Mouse (Mus musculus): ENCODE data around the gene 3110009E18Rik. TPM values are rescaled to one million over a fixed set of nuclear protein-coding genes. Genes with fewer than 3 reads are reported as not detected.

The 3110009E18Rik gene
- polyA plus RNA-seq (2015; fragmentation: Nextera tagmentation; extraction: Ambion mirVana) = 5.1 and 5.5 TPM in 2 replicates

DNA sequence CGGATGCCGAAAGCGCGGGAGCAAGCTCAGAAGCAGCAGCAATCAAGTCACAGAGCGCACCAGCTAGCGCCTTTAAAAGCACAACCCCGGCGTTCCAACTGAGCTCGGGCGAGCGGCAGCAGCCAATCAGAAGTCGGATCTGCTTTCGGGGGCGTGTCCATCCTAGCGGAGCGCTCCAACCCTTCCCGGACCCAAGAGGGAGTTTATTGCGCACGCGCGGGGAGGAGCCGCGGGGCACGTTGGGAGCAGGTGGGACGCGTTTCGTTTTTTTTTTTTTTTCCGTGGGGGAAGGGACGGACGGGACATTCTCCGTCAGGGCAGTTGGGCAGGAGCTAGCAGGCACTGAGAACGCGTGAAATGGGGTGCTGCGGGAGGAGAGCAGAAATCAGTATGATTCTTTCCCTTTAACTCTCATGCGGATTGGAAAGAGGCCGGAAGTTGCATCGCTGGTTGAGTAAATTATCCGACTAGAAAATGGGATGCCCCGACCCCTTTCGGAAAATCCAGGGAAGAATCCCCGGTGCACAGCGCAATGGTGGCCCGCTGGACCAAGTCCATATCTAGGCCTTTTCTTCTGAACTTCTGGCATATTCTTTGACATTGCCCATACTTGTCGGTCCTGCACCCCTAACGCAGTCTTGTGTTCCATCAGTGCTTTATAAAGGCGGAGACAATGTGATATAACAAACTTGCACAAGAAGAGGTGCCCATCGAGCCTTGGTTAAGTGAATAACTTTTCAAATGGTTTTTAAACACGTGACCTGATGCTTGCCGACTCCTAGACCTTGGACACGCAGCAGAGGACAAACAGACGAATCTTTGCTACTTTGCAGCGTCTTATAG, at the start of gene 3110009E18Rik, which contains the start of gene Dbi:
TSS of gene 3110009E18Rik (plus strand) at position 219 of the 843 bp plus-strand sequence.
TSS of gene Dbi (minus strand) at position 110 of the 843 bp plus-strand sequence.
- Histone ChIP-seq H3K9ac (replicated peaks) (peak within 1 kb of the TSS; percentile 81), H3K27me3 (ENCODE audit: insufficient read depth, low read length) (no peaks in the 10 kb centered on the region), H3K27ac (ENCODE audit: low read depth) (peak within 1 kb of the TSS; percentile 96), H3K36me3 (replicated peaks; ENCODE audit: insufficient read depth, low read length) (peaks cover 22% of the 10 kb centered on the region), H3K4me1 (ENCODE audit: insufficient read depth) (peaks cover 27% of the 10 kb centered on the region), H3K9me3 (ENCODE audit: low read length) (no peaks in the 10 kb centered on the region), H3K4me3 (ENCODE audit: low read depth, low read length) (peak within 1 kb of the TSS; percentile 72), H3K4me2 (ENCODE audit: low read depth, low read length) (peak within 1 kb of the TSS; percentile 96)
- WGBS (ENCODE audit: insufficient replicate concordance) = 1% methylated on average over 52 of the region's 52 CpGs
- peak; percentile 97 for DNase-seq
- ATAC-seq = peak; percentile 83
- no peak; the same call in 1 of the 2 replicates for TF ChIP-seq EP300 (IDR thresholded peaks at IDR 0.05; ENCODE audit: low read depth)
- no peak for TF ChIP-seq CTCF (IDR thresholded peaks at IDR 0.05; ENCODE audit: low read depth)

DNA sequence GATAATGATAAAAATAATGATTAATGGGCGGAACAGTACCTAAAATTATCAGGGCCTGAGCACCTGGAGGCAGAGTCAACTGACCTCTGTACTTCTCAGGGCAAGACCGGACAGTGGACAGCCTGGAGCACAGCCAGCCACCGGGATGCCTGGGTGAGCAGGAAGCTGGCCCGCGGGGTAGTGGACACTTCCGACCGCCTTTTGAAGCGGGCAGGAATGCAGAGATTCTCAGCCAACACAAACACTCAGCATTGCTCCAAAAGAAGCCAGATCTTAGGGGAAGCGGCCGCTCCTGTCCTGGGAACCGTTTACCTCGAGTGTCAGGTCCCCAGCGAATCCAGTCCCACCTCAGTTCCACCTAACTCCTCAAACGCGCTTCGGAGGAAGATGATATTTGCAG, 48.1 kb upstream of the 3110009E18Rik start:
- H3K27ac ChIP-seq (ENCODE audit: low read depth) = peak overlapping the region; percentile 75
- peak; percentile 76 for DNase-seq

DNA sequence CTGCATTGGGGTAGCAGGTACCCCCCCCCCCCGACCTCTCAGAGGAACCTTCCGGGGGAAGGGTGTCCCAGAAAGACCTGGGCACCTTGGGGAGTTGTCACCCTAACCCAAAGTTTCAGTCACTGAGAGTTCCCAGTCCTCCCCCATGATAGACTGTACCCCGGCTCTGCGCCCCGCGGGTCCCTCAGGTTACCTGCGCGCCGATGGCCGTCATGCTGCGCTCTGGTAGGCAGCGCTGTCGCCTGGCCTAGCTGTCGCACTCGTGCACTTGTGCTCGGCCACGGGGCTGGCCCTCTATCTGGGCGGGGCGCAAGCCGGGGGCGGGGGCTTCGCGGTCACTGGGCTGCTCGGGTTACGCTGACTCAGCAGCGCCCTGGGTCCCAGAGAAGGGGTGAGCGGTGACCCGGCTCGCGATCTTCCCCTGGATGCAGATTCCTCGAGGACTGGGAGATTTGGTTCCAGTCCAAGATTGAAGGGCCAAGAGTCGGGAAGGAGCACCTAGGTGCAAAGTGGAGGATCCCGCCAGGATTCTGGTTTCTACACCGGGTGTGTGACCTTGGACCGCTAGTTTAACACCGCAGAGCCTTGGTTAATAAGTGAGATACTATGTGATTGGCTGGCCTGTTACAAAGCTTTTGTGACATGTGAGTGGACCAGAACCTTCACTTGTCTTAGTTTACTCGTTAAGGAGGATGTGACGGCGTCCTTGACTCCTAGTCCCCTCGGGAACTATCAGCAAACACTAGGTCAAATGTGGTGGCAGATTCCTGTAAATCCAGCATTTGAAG, 47.3 kb upstream of the 3110009E18Rik start, which contains the start of gene Tmem37:
TSS of gene Tmem37 (minus strand) at position 556 of the 788 bp plus-strand sequence.
- no peaks in the 10 kb centered on the region for H3K9me3 ChIP-seq (ENCODE audit: low read length)
- no peak for TF ChIP-seq CTCF (IDR thresholded peaks at IDR 0.05; ENCODE audit: low read depth)
- TF ChIP-seq EP300 (IDR thresholded peaks at IDR 0.05; ENCODE audit: low read depth) = no peak
- H3K4me1 ChIP-seq (ENCODE audit: insufficient read depth) = peaks cover 25% of the 10 kb centered on the region
- peak within 1 kb of the TSS; percentile 62 for H3K9ac ChIP-seq (replicated peaks)
- 3% methylated on average over 40 of the region's 40 CpGs for whole genome bisulfite sequencing (ENCODE audit: insufficient replicate concordance)
- H3K4me3 ChIP-seq (ENCODE audit: low read depth, low read length) = peak within 1 kb of the TSS; percentile 52
- peak within 1 kb of the TSS; percentile 78 for H3K4me2 ChIP-seq (ENCODE audit: low read depth, low read length)
- ATAC-seq (peak; percentile 92), DNase-seq (peak; percentile 85)
- peak within 1 kb of the TSS; percentile 75 for H3K27ac ChIP-seq (ENCODE audit: low read depth)
- no peaks in the 10 kb centered on the region for H3K27me3 ChIP-seq (ENCODE audit: insufficient read depth, low read length)
- H3K36me3 ChIP-seq (replicated peaks; ENCODE audit: insufficient read depth, low read length) = no peaks in the 10 kb centered on the region

More for the DNA sequence above, 48.1 kb upstream of the 3110009E18Rik start:
- peaks cover 25% of the 10 kb centered on the region for H3K4me1 ChIP-seq (ENCODE audit: insufficient read depth)
- H3K27me3 ChIP-seq (ENCODE audit: insufficient read depth, low read length) = no peaks in the 10 kb centered on the region
- TF ChIP-seq EP300 (IDR thresholded peaks at IDR 0.05; ENCODE audit: low read depth) (no peak), CTCF (IDR thresholded peaks at IDR 0.05; ENCODE audit: low read depth) (no peak)
- peak overlapping the region; percentile 62 for H3K9ac ChIP-seq (replicated peaks)
- no peaks in the 10 kb centered on the region for H3K36me3 ChIP-seq (replicated peaks; ENCODE audit: insufficient read depth, low read length)
- peak overlapping the region; percentile 52 for H3K4me3 ChIP-seq (ENCODE audit: low read depth, low read length)
- 8% methylated on average over 16 of the region's 16 CpGs for WGBS (ENCODE audit: insufficient replicate concordance)
- no peaks in the 10 kb centered on the region for H3K9me3 ChIP-seq (ENCODE audit: low read length)
- H3K4me2 ChIP-seq (ENCODE audit: low read depth, low read length) = peak overlapping the region; percentile 78
- peak; percentile 46 for ATAC-seq

DNA sequence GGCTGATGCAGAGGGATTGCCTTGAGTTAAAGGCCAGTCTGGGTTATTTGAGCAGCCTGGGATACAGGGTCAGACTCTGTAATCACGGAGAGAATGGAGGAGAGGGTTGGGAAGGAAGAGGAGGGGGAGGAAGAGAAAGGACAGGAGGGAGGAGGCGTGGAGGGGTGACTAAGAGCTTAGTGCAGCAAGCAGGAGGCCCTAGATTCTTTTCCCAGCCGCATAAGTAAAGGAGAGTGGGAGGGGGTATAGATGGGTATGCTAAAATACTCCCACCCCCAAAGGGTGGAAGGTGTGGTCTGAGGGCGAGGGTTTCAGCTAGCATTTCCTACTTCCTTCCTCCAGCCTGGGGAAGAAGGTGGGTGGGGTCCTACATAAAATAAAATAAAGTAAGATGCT, 46.7 kb upstream of the 3110009E18Rik start:
- H3K27ac ChIP-seq (ENCODE audit: low read depth) = peak overlapping the region; percentile 75
- no peak for ATAC-seq

DNA sequence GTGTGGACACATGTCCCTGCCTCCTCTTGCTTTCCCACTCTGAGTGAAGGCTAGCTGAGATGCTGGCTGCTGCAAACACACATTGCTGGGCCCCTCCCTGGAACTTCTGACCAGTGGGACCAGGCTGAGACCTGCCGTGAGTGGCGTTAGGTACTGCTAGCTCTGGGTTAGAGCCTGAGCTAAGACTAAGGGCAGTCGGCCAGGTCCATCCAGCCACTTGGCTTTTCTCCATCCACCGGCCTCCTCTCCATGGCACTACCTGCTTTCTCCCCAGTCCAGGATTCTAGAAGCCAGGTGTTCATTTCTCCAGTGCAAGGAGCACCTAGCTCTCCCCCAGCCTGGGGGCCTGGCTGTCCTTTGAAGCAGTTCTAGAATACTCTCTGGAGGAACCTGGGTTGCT, 46.1 kb upstream of the 3110009E18Rik start:
- H3K27me3 ChIP-seq (ENCODE audit: insufficient read depth, low read length) = no peaks in the 10 kb centered on the region
- TF ChIP-seq EP300 (IDR thresholded peaks at IDR 0.05; ENCODE audit: low read depth) (no peak), CTCF (IDR thresholded peaks at IDR 0.05; ENCODE audit: low read depth) (no peak)
- no peaks in the 10 kb centered on the region for H3K9me3 ChIP-seq (ENCODE audit: low read length)
- H3K36me3 ChIP-seq (replicated peaks; ENCODE audit: insufficient read depth, low read length) = no peaks in the 10 kb centered on the region
- H3K9ac ChIP-seq (replicated peaks) = no peak overlapping the region
- WGBS (ENCODE audit: insufficient replicate concordance) = 55% methylated on average over 4 of the region's 4 CpGs
- H3K4me1 ChIP-seq (ENCODE audit: insufficient read depth) = peaks cover 19% of the 10 kb centered on the region
- H3K4me2 ChIP-seq (ENCODE audit: low read depth, low read length) = no peak overlapping the region
- no peak overlapping the region for H3K4me3 ChIP-seq (ENCODE audit: low read depth, low read length)
- DNase-seq (no peak), ATAC-seq (no peak)
- H3K27ac ChIP-seq (ENCODE audit: low read depth) = 0 out of 2 replicates have a peak overlapping the region, but pooled peaks have one; percentile 2

More for the DNA sequence above, 46.7 kb upstream of the 3110009E18Rik start:
- Histone ChIP-seq H3K9me3 (ENCODE audit: low read length) (no peaks in the 10 kb centered on the region), H3K4me1 (ENCODE audit: insufficient read depth) (peaks cover 23% of the 10 kb centered on the region), H3K4me3 (ENCODE audit: low read depth, low read length) (peak overlapping the region; percentile 52; the same call in 1 of the 2 replicates), H3K36me3 (replicated peaks; ENCODE audit: insufficient read depth, low read length) (no peaks in the 10 kb centered on the region), H3K9ac (replicated peaks) (peak overlapping the region; percentile 62), H3K27me3 (ENCODE audit: insufficient read depth, low read length) (no peaks in the 10 kb centered on the region), H3K4me2 (ENCODE audit: low read depth, low read length) (peak overlapping the region; percentile 78)
- no peak for DNase-seq
- no peak for TF ChIP-seq CTCF (IDR thresholded peaks at IDR 0.05; ENCODE audit: low read depth)
- TF ChIP-seq EP300 (IDR thresholded peaks at IDR 0.05; ENCODE audit: low read depth) = no peak
- 27% methylated on average over 4 of the region's 4 CpGs for WGBS (ENCODE audit: insufficient replicate concordance)
